Mouse (Mus musculus) layer of hippocampus, postnatal 25 days (tissue): ENCODE results near the gene Ankib1. TPM values are rescaled to one million over a fixed set of nuclear protein-coding genes. Genes with fewer than 3 reads are reported as not detected.
"Not testable (repeated sequence)": the region's sequence is repeated elsewhere in the genome, so short reads cannot be mapped to it uniquely, and the experiment has no call there.

Experiments
- DNase-seq, 2 experiments: peaks; one replicate each; pipeline ENCODE4 v3.0.0; 2022; ENCODE audit warnings: mixed read lengths in 2 of 2, low spot score in 1 of 2; ENCODE audit errors: extremely low spot score in 1 of 2
- total RNA-seq, 2 experiments: library from RNA; stranded (reverse); gene quantifications; 2 replicates each; pipeline ENCODE4 v1.2.3; 2021

Gene Ankib1
- total RNA-seq, 2 experiments from 2014 or later: 82.0 to 92.3 TPM

- DNase-seq: no peak
Measured at GRCm38 (mm10) chr5:3728820-3729219, 73.9 kb downstream of the Ankib1 start.

GRCm38 (mm10) chr5:3725491-3725890, 77.2 kb downstream of the Ankib1 start:
- DNase-seq: no peak

GRCm38 (mm10) chr5:3723415-3723814, 79.3 kb downstream of the Ankib1 start:
- no peak for DNase-seq

GRCm38 (mm10) chr5:3722873-3723272, 79.9 kb downstream of the Ankib1 start:
- no peak for DNase-seq

GRCm38 (mm10) chr5:3719371-3719770, 83.4 kb downstream of the Ankib1 start:
- no peak for DNase-seq

- DNase-seq: no peak
Measured at GRCm38 (mm10) chr5:3715800-3716199, 86.9 kb downstream of the Ankib1 start.

- no peak for DNase-seq
Measured at GRCm38 (mm10) chr5:3702180-3702579, 100.5 kb downstream of the Ankib1 start.

- no peak for DNase-seq
Measured at GRCm38 (mm10) chr5:3700025-3700424, 102.7 kb downstream of the Ankib1 start.

- DNase-seq: no peak
Measured at GRCm38 (mm10) chr5:3696031-3696430, 106.7 kb downstream of the Ankib1 start.

GRCm38 (mm10) chr5:3695191-3695590, 107.5 kb downstream of the Ankib1 start:
- DNase-seq: no peak

GRCm38 (mm10) chr5:3692956-3693355, 109.8 kb downstream of the Ankib1 start:
- no peak for DNase-seq

GRCm38 (mm10) chr5:3691283-3691682, 111.4 kb downstream of the Ankib1 start:
- DNase-seq: no peak

- DNase-seq: no peak
Measured at GRCm38 (mm10) chr5:3688298-3688697, 114.4 kb downstream of the Ankib1 start.

- DNase-seq: no peak
Measured at GRCm38 (mm10) chr5:3669938-3670554, 132.7 kb downstream of the Ankib1 start.

- DNase-seq: no peak
Measured at GRCm38 (mm10) chr5:3666585-3666984, 136.1 kb downstream of the Ankib1 start.

- DNase-seq: no peak
Measured at GRCm38 (mm10) chr5:3665225-3665624, 137.5 kb downstream of the Ankib1 start.

GRCm38 (mm10) chr5:3657085-3657484, 145.6 kb downstream of the Ankib1 start, which contains the start of gene Gatad1:
Gatad1 (minus strand) TSS chr5:3657185.
- no peak for DNase-seq

- DNase-seq: no peak
Measured at GRCm38 (mm10) chr5:3653801-3654200, 148.9 kb downstream of the Ankib1 start.

- DNase-seq: not testable (repeated sequence)
Measured at GRCm38 (mm10) chr5:3652903-3653575, 149.7 kb downstream of the Ankib1 start.

GRCm38 (mm10) chr5:3651621-3652020, 151.1 kb downstream of the Ankib1 start:
- DNase-seq: no peak

- DNase-seq: no peak
Measured at GRCm38 (mm10) chr5:3650881-3651280, 151.8 kb downstream of the Ankib1 start, which contains the start of gene Tmbim7. Tmbim7 (plus strand) TSS chr5:3651181.

GRCm38 (mm10) chr5:3648849-3649210, 153.9 kb downstream of the Ankib1 start:
- no peak for DNase-seq
